Mouse (Mus musculus): ENCODE results near the gene Gm43064. TPM values are rescaled to one million over a fixed set of nuclear protein-coding genes. Genes with fewer than 3 reads are reported as not detected.
A peak's percentile ranks its signal among the peaks of the same experiment; 100 is the strongest.
"Not testable (repeated sequence)": the region's sequence is repeated elsewhere in the genome, so short reads cannot be mapped to it uniquely, and the experiment has no call there.

The Gm43064 gene
- polyA plus RNA-seq, 1 experiment from 2014 or later, result 0.39 TPM

GRCm38 (mm10) chr3:103789891-103790345, 19.5 kb upstream of the Gm43064 start:
- Histone ChIP-seq H3K27ac (replicated peaks in 1 of 2; ENCODE audit: control insufficient read depth in 1 of 2, insufficient read depth in 1 of 2, low read depth in 2 of 2, low read length in 2 of 2) (peak overlapping the region; percentile 66 to 86), H3K4me2 (ENCODE audit: low read length) (peak overlapping the region; percentile 73), H3K9me3 (ENCODE audit: control insufficient read depth, low read length) (no peaks in the 10 kb centered on the region), H3K9ac (ENCODE audit: low read length) (peak overlapping the region; percentile 96), H3K4me1 (ENCODE audit: control insufficient read depth in 2 of 2, insufficient read depth in 2 of 2, low read length in 2 of 2) (peaks cover 3 to 28% of the 10 kb centered on the region in 2 experiments), H3K4me3 (ENCODE audit: control insufficient read depth in 1 of 2, insufficient read depth in 1 of 2, low read depth in 1 of 2, low read length in 2 of 2) (peak overlapping the region; percentile 81 to 93), H3K27me3 (ENCODE audit: control insufficient read depth, insufficient read depth, low read length) (no peaks in the 10 kb centered on the region), H3K36me3 (ENCODE audit: control insufficient read depth, insufficient read depth, low read length) (no peaks in the 10 kb centered on the region)
- under 1% methylated on average over 14 of the region's 14 CpGs for WGBS
- ATAC-seq (ENCODE audit: insufficient number of reproducible peaks, insufficient read depth, low FRiP score, low read depth), result no peak

- peak; percentile 69 for ATAC-seq (ENCODE audit: insufficient number of reproducible peaks, insufficient read depth, low FRiP score, low read depth)
- no peaks in the 10 kb centered on the region for H3K9me3 ChIP-seq (ENCODE audit: control insufficient read depth, low read length)
- WGBS, result under 1% methylated on average over 38 of the region's 61 CpGs
- H3K36me3 ChIP-seq (ENCODE audit: control insufficient read depth, insufficient read depth, low read length), result no peaks in the 10 kb centered on the region
- H3K4me3 ChIP-seq (ENCODE audit: control insufficient read depth in 1 of 2, insufficient read depth in 1 of 2, low read depth in 1 of 2, low read length in 2 of 2), result peak overlapping the region; percentile 81 to 93
- peak overlapping the region; percentile 73 for H3K4me2 ChIP-seq (ENCODE audit: low read length)
- H3K9ac ChIP-seq (ENCODE audit: low read length), result peak overlapping the region; percentile 96
- no peaks in the 10 kb centered on the region for H3K27me3 ChIP-seq (ENCODE audit: control insufficient read depth, insufficient read depth, low read length)
- H3K4me1 ChIP-seq (ENCODE audit: control insufficient read depth in 2 of 2, insufficient read depth in 2 of 2, low read length in 2 of 2), result peaks cover 3 to 26% of the 10 kb centered on the region in 2 experiments
- H3K27ac ChIP-seq (replicated peaks in 1 of 2; ENCODE audit: control insufficient read depth in 1 of 2, insufficient read depth in 1 of 2, low read depth in 2 of 2, low read length in 2 of 2), result peak overlapping the region; percentile 66 to 86
Observed at GRCm38 (mm10) chr3:103790346-103791145, 18.8 kb upstream of the Gm43064 start.

- Histone ChIP-seq H3K36me3 (ENCODE audit: control insufficient read depth, insufficient read depth, low read length) (no peaks in the 10 kb centered on the region), H3K9ac (ENCODE audit: low read length) (peak within 1 kb of the TSS; percentile 96), H3K4me1 (ENCODE audit: control insufficient read depth in 2 of 2, insufficient read depth in 2 of 2, low read length in 2 of 2) (peaks cover 3 to 26% of the 10 kb centered on the region in 2 experiments), H3K4me3 (ENCODE audit: control insufficient read depth in 1 of 2, insufficient read depth in 1 of 2, low read depth in 1 of 2, low read length in 2 of 2) (peak within 1 kb of the TSS; percentile 81 to 93), H3K9me3 (ENCODE audit: control insufficient read depth, low read length) (no peaks in the 10 kb centered on the region), H3K27ac (replicated peaks in 1 of 2; ENCODE audit: control insufficient read depth in 1 of 2, insufficient read depth in 1 of 2, low read depth in 2 of 2, low read length in 2 of 2) (peak within 1 kb of the TSS; percentile 80 to 86), H3K27me3 (ENCODE audit: control insufficient read depth, insufficient read depth, low read length) (no peaks in the 10 kb centered on the region), H3K4me2 (ENCODE audit: low read length) (peak within 1 kb of the TSS; percentile 73)
- peak; percentile 94 for ATAC-seq (ENCODE audit: insufficient number of reproducible peaks, insufficient read depth, low FRiP score, low read depth)
- WGBS, result 8% methylated on average over 49 of the region's 49 CpGs
Observed at GRCm38 (mm10) chr3:103791230-103792110, 17.9 kb upstream of the Gm43064 start, which contains the start of gene Hipk1. Gene Hipk1, minus strand, starts transcription at chr3:103791563.

GRCm38 (mm10) chr3:103792111-103792406, 17.3 kb upstream of the Gm43064 start:
- not testable (repeated sequence) for H3K9ac ChIP-seq (ENCODE audit: low read length); H3K36me3 ChIP-seq (ENCODE audit: control insufficient read depth, insufficient read depth, low read length); H3K4me3 ChIP-seq (ENCODE audit: control insufficient read depth in 1 of 2, insufficient read depth in 1 of 2, low read depth in 1 of 2, low read length in 2 of 2); H3K27ac ChIP-seq (replicated peaks in 1 of 2; ENCODE audit: control insufficient read depth in 1 of 2, insufficient read depth in 1 of 2, low read depth in 2 of 2, low read length in 2 of 2); H3K9me3 ChIP-seq (ENCODE audit: control insufficient read depth, low read length); ATAC-seq (ENCODE audit: insufficient number of reproducible peaks, insufficient read depth, low FRiP score, low read depth); H3K27me3 ChIP-seq (ENCODE audit: control insufficient read depth, insufficient read depth, low read length)
- Histone ChIP-seq H3K4me2 (ENCODE audit: low read length) (peak overlapping the region; percentile 73), H3K4me1 (ENCODE audit: control insufficient read depth in 2 of 2, insufficient read depth in 2 of 2, low read length in 2 of 2) (peaks cover 3 to 25% of the 10 kb centered on the region in 2 experiments)
- 66% methylated on average over 5 of the region's 5 CpGs for WGBS

GRCm38 (mm10) chr3:103792566-103792965, 16.8 kb upstream of the Gm43064 start:
- peaks cover 3 to 22% of the 10 kb centered on the region in 2 experiments for H3K4me1 ChIP-seq (ENCODE audit: control insufficient read depth in 2 of 2, insufficient read depth in 2 of 2, low read length in 2 of 2)
- H3K4me3 ChIP-seq (ENCODE audit: control insufficient read depth in 1 of 2, insufficient read depth in 1 of 2, low read depth in 1 of 2, low read length in 2 of 2), result no peak overlapping the region
- no peak for ATAC-seq (ENCODE audit: insufficient number of reproducible peaks, insufficient read depth, low FRiP score, low read depth)
- no peak overlapping the region for H3K4me2 ChIP-seq (ENCODE audit: low read length)
- no peaks in the 10 kb centered on the region for H3K36me3 ChIP-seq (ENCODE audit: control insufficient read depth, insufficient read depth, low read length)
- no peaks in the 10 kb centered on the region for H3K9me3 ChIP-seq (ENCODE audit: control insufficient read depth, low read length)
- no peak overlapping the region for H3K9ac ChIP-seq (ENCODE audit: low read length)
- no peaks in the 10 kb centered on the region for H3K27me3 ChIP-seq (ENCODE audit: control insufficient read depth, insufficient read depth, low read length)
- 50% methylated on average over 1 of the region's 1 CpGs for WGBS
- no peak overlapping the region for H3K27ac ChIP-seq (replicated peaks in 1 of 2; ENCODE audit: control insufficient read depth in 1 of 2, insufficient read depth in 1 of 2, low read depth in 2 of 2, low read length in 2 of 2)

GRCm38 (mm10) chr3:103796389-103796788, 13.0 kb upstream of the Gm43064 start:
- Histone ChIP-seq H3K4me2 (ENCODE audit: low read length) (no peak overlapping the region), H3K27me3 (ENCODE audit: control insufficient read depth, insufficient read depth, low read length) (no peaks in the 10 kb centered on the region), H3K4me1 (ENCODE audit: control insufficient read depth in 2 of 2, insufficient read depth in 2 of 2, low read length in 2 of 2) (peaks cover 0 to 6% of the 10 kb centered on the region in 2 experiments; a peak in 3 of 4 replicates), H3K9me3 (ENCODE audit: control insufficient read depth, low read length) (no peaks in the 10 kb centered on the region), H3K27ac (replicated peaks in 1 of 2; ENCODE audit: control insufficient read depth in 1 of 2, insufficient read depth in 1 of 2, low read depth in 2 of 2, low read length in 2 of 2) (no peak overlapping the region), H3K36me3 (ENCODE audit: control insufficient read depth, insufficient read depth, low read length) (no peaks in the 10 kb centered on the region), H3K4me3 (ENCODE audit: control insufficient read depth in 1 of 2, insufficient read depth in 1 of 2, low read depth in 1 of 2, low read length in 2 of 2) (no peak overlapping the region), H3K9ac (ENCODE audit: low read length) (no peak overlapping the region)
- whole genome bisulfite sequencing, result 55% methylated on average over 2 of the region's 2 CpGs
- no peak for ATAC-seq (ENCODE audit: insufficient number of reproducible peaks, insufficient read depth, low FRiP score, low read depth)

GRCm38 (mm10) chr3:103799507-103799906, 9.9 kb upstream of the Gm43064 start:
- ATAC-seq (ENCODE audit: insufficient number of reproducible peaks, insufficient read depth, low FRiP score, low read depth), result no peak
- peaks cover 19% of the 10 kb centered on the region for H3K36me3 ChIP-seq (ENCODE audit: control insufficient read depth, insufficient read depth, low read length)
- no peak overlapping the region for H3K4me3 ChIP-seq (ENCODE audit: control insufficient read depth in 1 of 2, insufficient read depth in 1 of 2, low read depth in 1 of 2, low read length in 2 of 2)
- WGBS, result 48% methylated on average over 2 of the region's 2 CpGs
- no peak overlapping the region for H3K4me2 ChIP-seq (ENCODE audit: low read length)
- no peaks in the 10 kb centered on the region for H3K27me3 ChIP-seq (ENCODE audit: control insufficient read depth, insufficient read depth, low read length)
- H3K9ac ChIP-seq (ENCODE audit: low read length), result no peak overlapping the region
- no peaks in the 10 kb centered on the region for H3K9me3 ChIP-seq (ENCODE audit: control insufficient read depth, low read length)
- no peak overlapping the region for H3K27ac ChIP-seq (replicated peaks in 1 of 2; ENCODE audit: control insufficient read depth in 1 of 2, insufficient read depth in 1 of 2, low read depth in 2 of 2, low read length in 2 of 2)
- H3K4me1 ChIP-seq (ENCODE audit: control insufficient read depth in 2 of 2, insufficient read depth in 2 of 2, low read length in 2 of 2), result peaks cover 8 to 10% of the 10 kb centered on the region in 2 experiments
